Mouse (Mus musculus) heart, postnatal 0 days (tissue): ENCODE results near the gene Ulbp1.
"Not testable (repeated sequence)": the region's sequence is repeated elsewhere in the genome, so short reads cannot be mapped to it uniquely, and the experiment has no call there.

Experiments
- CTCF ChIP-seq: IDR thresholded peaks from 2 replicates; pipeline ENCODE4 v1.5.1; 2016; ENCODE audit warnings: antibody characterized with exemption, control low read depth, low read depth
- EP300 ChIP-seq: IDR thresholded peaks from 2 replicates; pipeline ENCODE4 v1.6.1; 2016; ENCODE audit warnings: antibody characterized with exemption, low read depth

- TF ChIP-seq CTCF, EP300: not testable (repeated sequence)
Observed at GRCm38 (mm10) chr10:7474225-7474624, 787 bp upstream of the Ulbp1 start.
